ENCODE assay signal across 12 mouse cellular contexts in genomic region chr3:69040105-69040504, GRCm38 (mm10). TPM values are rescaled to one million over a fixed set of nuclear protein-coding genes. Genes with fewer than 3 reads are reported as not detected.
A peak's percentile ranks its signal among the peaks of the same experiment; 100 is the strongest.
DNase-seq lines count a peak whose midpoint lies in the region; ATAC-seq lines count a peak whose summit lies in the region.
"Had no signal": no experiment of that assay in that cellular context is flagged by ENCODE, and none has a peak within 500 bp of the region (broad histone marks: within the 10 kb centered on the region; RNA-seq: fewer than 3 reads in every experiment).

No protein-coding gene starts in this region.

- no peak overlapping the region for H3K4me2 ChIP-seq in forebrain, embryonic 15.5 days (replicated peaks)
- H3K4me2 ChIP-seq in kidney, embryonic 15.5 days, result peak overlapping the region; percentile 47; the same call in 1 of the 2 replicates
- H3K4me2 ChIP-seq in forebrain, embryonic 13.5 days, result peak overlapping the region; percentile 36

- H3K27me3 ChIP-seq in forebrain, embryonic 10.5 days (ENCODE audit: poor library complexity, severe bottlenecking), result no peaks in the 10 kb centered on the region
- H3K27me3 ChIP-seq in forebrain, embryonic 15.5 days, result no peaks in the 10 kb centered on the region
- no peaks in the 10 kb centered on the region for H3K27me3 ChIP-seq in kidney, embryonic 15.5 days
- no peaks in the 10 kb centered on the region for H3K27me3 ChIP-seq in forebrain, embryonic 13.5 days
- H3K27me3 ChIP-seq: neural tube, embryonic 12.5 days had no signal

- no peak overlapping the region for H3K9ac ChIP-seq in forebrain, embryonic 15.5 days (replicated peaks)
- H3K9ac ChIP-seq in kidney, embryonic 15.5 days, result no peak overlapping the region
- no peak overlapping the region for H3K9ac ChIP-seq in forebrain, embryonic 13.5 days
- H3K9ac ChIP-seq: neural tube, embryonic 12.5 days had no signal

- no peak for ATAC-seq in forebrain, embryonic 15.5 days (replicated peaks)
- ATAC-seq in kidney, embryonic 15.5 days (replicated peaks; ENCODE audit: low FRiP score), result no peak
- no peak for ATAC-seq in forebrain, embryonic 13.5 days
- no peak for ATAC-seq in inflammation-experienced regulatory T-cells, adult 6 months
- no peak for ATAC-seq in megakaryocyte progenitor cell, adult 5-6 weeks (replicated peaks; ENCODE audit: poor library complexity)

- WGBS in forebrain, embryonic 10.5 days, result 89% methylated on average over 2 of the region's 2 CpGs
- WGBS in forebrain, embryonic 15.5 days, result 92% methylated on average over 2 of the region's 2 CpGs
- WGBS in kidney, embryonic 15.5 days, result 96% methylated on average over 2 of the region's 2 CpGs
- 91% methylated on average over 2 of the region's 2 CpGs for WGBS in forebrain, embryonic 13.5 days

- H3K27ac ChIP-seq in forebrain, embryonic 10.5 days, result no peak overlapping the region
- H3K27ac ChIP-seq in forebrain, embryonic 15.5 days (replicated peaks), result no peak overlapping the region
- no peak overlapping the region for H3K27ac ChIP-seq in kidney, embryonic 15.5 days
- no peak overlapping the region for H3K27ac ChIP-seq in forebrain, embryonic 13.5 days
- H3K27ac ChIP-seq: neural tube, embryonic 12.5 days had no signal

- no peaks in the 10 kb centered on the region for H3K9me3 ChIP-seq in forebrain, embryonic 10.5 days
- H3K9me3 ChIP-seq in forebrain, embryonic 15.5 days, result no peaks in the 10 kb centered on the region
- no peaks in the 10 kb centered on the region for H3K9me3 ChIP-seq in kidney, embryonic 15.5 days (replicated peaks)
- no peaks in the 10 kb centered on the region for H3K9me3 ChIP-seq in forebrain, embryonic 13.5 days (replicated peaks)
- H3K9me3 ChIP-seq: neural tube, embryonic 12.5 days had no signal

- peaks cover 37% of the 10 kb centered on the region for H3K4me1 ChIP-seq in forebrain, embryonic 10.5 days
- H3K4me1 ChIP-seq in forebrain, embryonic 15.5 days, result peaks cover 35% of the 10 kb centered on the region
- H3K4me1 ChIP-seq in kidney, embryonic 15.5 days, result peaks cover 20% of the 10 kb centered on the region
- H3K4me1 ChIP-seq in forebrain, embryonic 13.5 days, result peaks cover 27% of the 10 kb centered on the region

- H3K36me3 ChIP-seq in forebrain, embryonic 10.5 days (replicated peaks), result peaks cover 81% of the 10 kb centered on the region
- peaks cover 24% of the 10 kb centered on the region for H3K36me3 ChIP-seq in forebrain, embryonic 15.5 days
- peaks cover 48% of the 10 kb centered on the region for H3K36me3 ChIP-seq in kidney, embryonic 15.5 days
- H3K36me3 ChIP-seq in forebrain, embryonic 13.5 days (ENCODE audit: poor library complexity, severe bottlenecking), result peaks cover 31% of the 10 kb centered on the region

- peak overlapping the region; percentile 91 for H3K4me3 ChIP-seq in forebrain, embryonic 10.5 days
- no peak overlapping the region for H3K4me3 ChIP-seq in forebrain, embryonic 15.5 days
- no peak overlapping the region; the same call in 1 of the 2 replicates for H3K4me3 ChIP-seq in kidney, embryonic 15.5 days (replicated peaks)
- H3K4me3 ChIP-seq in forebrain, embryonic 13.5 days, result peak overlapping the region; percentile 20
- H3K4me3 ChIP-seq: neural tube, embryonic 12.5 days had no signal

- no peak for DNase-seq in forebrain, embryonic 10.5 days (ENCODE audit: extremely low spot score, low spot score)
- no peak for DNase-seq in kidney, adult 8-10 months
- peak; percentile 56 for DNase-seq in A20 (ENCODE audit: low read depth, low spot score)
- DNase-seq: B cell, adult 2 months; cerebellum, postnatal 25 days; kidney, postnatal 14 days had no signal

RNA-seq across cellular contexts. Expression of gene Trim59, which starts 4.5 kb away (rescaled TPM):
- 209 and 217 TPM in 2 replicates for polyA plus RNA-seq in forebrain, embryonic 10.5 days (2016; fragmentation: Nextera tagmentation; extraction: Ambion mirVana)
- 85.1 and 85.4 TPM in 2 replicates for polyA plus RNA-seq in forebrain, embryonic 15.5 days (2015; fragmentation: Nextera tagmentation; extraction: Ambion mirVana)
- polyA plus RNA-seq in kidney, embryonic 15.5 days (2015; fragmentation: Nextera tagmentation; extraction: Ambion mirVana), result 123 and 139 TPM in 2 replicates
- polyA plus RNA-seq in forebrain, embryonic 13.5 days (2015; fragmentation: Nextera tagmentation; extraction: Ambion mirVana), result 132 and 134 TPM in 2 replicates
- polyA plus RNA-seq in inflammation-experienced regulatory T-cells, adult 6 months (2017; shearing (Covaris generic)), result 10 to 100 TPM; 23.5 to 40.1 (median 31.3) TPM
- 55.8 and 64.4 TPM in 2 replicates for total RNA-seq in megakaryocyte progenitor cell, adult 5-6 weeks (2015)
- 15.7 and 17.7 TPM in 2 replicates for total RNA-seq in megakaryocyte progenitor cell, adult 5-6 weeks (2017)

RNA-seq across cellular contexts. Expression of gene Smc4, which starts 35.6 kb away (rescaled TPM):
- 195 and 211 TPM in 2 replicates for polyA plus RNA-seq in forebrain, embryonic 10.5 days (2016; fragmentation: Nextera tagmentation; extraction: Ambion mirVana)
- polyA plus RNA-seq in forebrain, embryonic 15.5 days (2015; fragmentation: Nextera tagmentation; extraction: Ambion mirVana), result 102 and 106 TPM in 2 replicates
- 182 and 189 TPM in 2 replicates for polyA plus RNA-seq in kidney, embryonic 15.5 days (2015; fragmentation: Nextera tagmentation; extraction: Ambion mirVana)
- polyA plus RNA-seq in forebrain, embryonic 13.5 days (2015; fragmentation: Nextera tagmentation; extraction: Ambion mirVana), result 177 and 180 TPM in 2 replicates
- 100 to 1,000 TPM; 271 to 449 (median 425) TPM for polyA plus RNA-seq in inflammation-experienced regulatory T-cells, adult 6 months (2017; shearing (Covaris generic))
- 350 and 351 TPM in 2 replicates for total RNA-seq in megakaryocyte progenitor cell, adult 5-6 weeks (2015)
- 603 and 719 TPM in 2 replicates for total RNA-seq in megakaryocyte progenitor cell, adult 5-6 weeks (2017)

RNA-seq across cellular contexts. Expression of gene Ift80, which starts 35.7 kb away (rescaled TPM):
- 17.4 and 19.3 TPM in 2 replicates for polyA plus RNA-seq in forebrain, embryonic 10.5 days (2016; fragmentation: Nextera tagmentation; extraction: Ambion mirVana)
- 10.9 and 11.7 TPM in 2 replicates for polyA plus RNA-seq in forebrain, embryonic 15.5 days (2015; fragmentation: Nextera tagmentation; extraction: Ambion mirVana)
- polyA plus RNA-seq in kidney, embryonic 15.5 days (2015; fragmentation: Nextera tagmentation; extraction: Ambion mirVana), result 18.9 and 19.4 TPM in 2 replicates
- polyA plus RNA-seq in forebrain, embryonic 13.5 days (2015; fragmentation: Nextera tagmentation; extraction: Ambion mirVana), result 12.8 and 13.9 TPM in 2 replicates
- 100 to 1,000 TPM in 1 of 3 experiments, 10 to 100 TPM in 2; 24.6 to 128 (median 99.2) TPM for polyA plus RNA-seq in inflammation-experienced regulatory T-cells, adult 6 months (2017; shearing (Covaris generic))
- total RNA-seq in megakaryocyte progenitor cell, adult 5-6 weeks (2015), result 12.8 and 21.5 TPM in 2 replicates
- total RNA-seq in megakaryocyte progenitor cell, adult 5-6 weeks (2017), result 19.1 and 25.2 TPM in 2 replicates

Comparison
In these comparisons a context has a peak if more than half of its experiments do, and no peak if none do; other contexts are left out.
1. H3K4me3 ChIP-seq: peak in forebrain, embryonic 10.5 days (single experiment) and forebrain, embryonic 13.5 days (single experiment); none in forebrain, embryonic 15.5 days (single experiment) and kidney, embryonic 15.5 days (single experiment).